8 mouse cellular contexts compared by ENCODE assay signal in genomic region chr15:7397818-7398608, GRCm38 (mm10). TPM values are rescaled to one million over a fixed set of nuclear protein-coding genes. Genes with fewer than 3 reads are reported as not detected.
DNase-seq lines count a peak whose midpoint lies in the region; ATAC-seq and TF ChIP-seq lines count a peak whose summit lies in the region.

Egflam (minus strand) TSS chr15:7398395.

- TF ChIP-seq CTCF in layer of hippocampus, adult 2 months (conservative IDR thresholded peaks at IDR 0.05): no peak
- TF ChIP-seq CTCF in cortical plate, adult 2 months (IDR thresholded peaks at IDR 0.05; ENCODE audit: extremely low read depth, insufficient read depth, low read length): no peak

- no peaks in the 10 kb centered on the region for H3K9me3 ChIP-seq in midbrain, embryonic 14.5 days (ENCODE audit: control insufficient read depth, low read length)

- H3K27me3 ChIP-seq in midbrain, embryonic 14.5 days (ENCODE audit: control insufficient read depth, insufficient read depth, low read length): peaks cover 17% of the 10 kb centered on the region; the same call in 1 of the 2 replicates

- no peaks in the 10 kb centered on the region for H3K4me1 ChIP-seq in cortical plate, adult 2 months (ENCODE audit: control insufficient read depth, insufficient read depth, low read length)
- peaks cover 6% of the 10 kb centered on the region; the same call in 1 of the 2 replicates for H3K4me1 ChIP-seq in midbrain, embryonic 14.5 days (ENCODE audit: control insufficient read depth, insufficient read depth, low read length)

- no peaks in the 10 kb centered on the region for H3K36me3 ChIP-seq in midbrain, embryonic 14.5 days (ENCODE audit: control insufficient read depth, insufficient read depth, low read length)

- H3K4me3 ChIP-seq in layer of hippocampus, adult 2 months: peak within 1 kb of the TSS; percentile 58
- peak within 1 kb of the TSS; percentile 45 for H3K4me3 ChIP-seq in cortical plate, adult 2 months (ENCODE audit: insufficient read depth, low read length)
- peak within 1 kb of the TSS; percentile 55 for H3K4me3 ChIP-seq in midbrain, embryonic 14.5 days (replicated peaks; ENCODE audit: low read depth, low read length)

- WGBS in midbrain, embryonic 14.5 days: under 1% methylated on average over 62 of the region's 62 CpGs

- H3K4me2 ChIP-seq in midbrain, embryonic 14.5 days (ENCODE audit: low read length): peak within 1 kb of the TSS; percentile 99

- TF ChIP-seq POLR2A in cortical plate, adult 2 months (IDR thresholded peaks at IDR 0.05; ENCODE audit: extremely low read depth, insufficient read depth, low read length): no peak

- no peak for DNase-seq in layer of hippocampus, adult 2 months (ENCODE audit: low spot score in 2 of 2)
- DNase-seq in layer of hippocampus, adult 18-20 months (ENCODE audit: low spot score in 2 of 2): no peak
- DNase-seq in gastrocnemius, postnatal 4 days (ENCODE audit: low spot score in 2 of 2): peak in 1 of 2 experiments; percentile 31
- DNase-seq in kidney, postnatal 25 days: peak; percentile 17 to 43
- peak; percentile 65 for DNase-seq in midbrain, embryonic 14.5 days
- peak; percentile 47 to 61 for DNase-seq in urinary bladder, postnatal 4 days (ENCODE audit: low spot score in 2 of 2)

- H3K27ac ChIP-seq in layer of hippocampus, adult 2 months: peak within 1 kb of the TSS; percentile 43
- 0 out of 2 replicates have a peak within 1 kb of the TSS, but pooled peaks have one; percentile 17 for H3K27ac ChIP-seq in cortical plate, adult 2 months (ENCODE audit: insufficient read depth, low read length)
- peak within 1 kb of the TSS; percentile 32; the same call in 1 of the 2 replicates for H3K27ac ChIP-seq in midbrain, embryonic 14.5 days (replicated peaks; ENCODE audit: low read depth, low read length)

- peak within 1 kb of the TSS; percentile 60 for H3K9ac ChIP-seq in midbrain, embryonic 14.5 days (replicated peaks; ENCODE audit: low read length)

- peak; percentile 51 for ATAC-seq in midbrain, embryonic 14.5 days (ENCODE audit: low FRiP score, low TSS enrichment)
- no peak for ATAC-seq in CD4-positive, CD25-positive, alpha-beta regulatory T cell, adult 4 months

RNA-seq across cellular contexts. Expression of gene Egflam, which starts in this region (rescaled TPM):
- total RNA-seq in layer of hippocampus, adult 2 months (2021): 1 to 10 TPM; 2.3 to 2.4 TPM
- total RNA-seq in layer of hippocampus, adult 18-20 months (2021): 1 to 10 TPM; 1.9 to 2.0 TPM
- polyA plus RNA-seq in cortical plate, adult 2 months (2012; rRNA removed): 2.1 and 3.0 TPM in 2 replicates
- 10 to 100 TPM; 18.0 to 26.5 TPM for total RNA-seq in gastrocnemius, postnatal 4 days (2021)
- 1.7 and 8.4 TPM in 2 replicates for polyA plus RNA-seq in midbrain, embryonic 14.5 days (2014; fragmentation: Nextera tagmentation; extraction: Ambion mirVana)
- not detected for polyA plus RNA-seq in CD4-positive, CD25-positive, alpha-beta regulatory T cell, adult 4 months (2017; shearing (Covaris generic))

Comparison
In these comparisons a context has a peak if more than half of its experiments do, and no peak if none do; other contexts are left out.
1. RNA of gene Egflam (total RNA-seq): 18.0 to 26.5 TPM in gastrocnemius, postnatal 4 days; 2.3 to 2.4 TPM in layer of hippocampus, adult 2 months and 1.9 to 2.0 TPM in layer of hippocampus, adult 18-20 months; every median in the first group is over 4 times any median in the second.
2. DNase-seq: peak in kidney, postnatal 25 days (2 of 2), midbrain, embryonic 14.5 days (single experiment) and urinary bladder, postnatal 4 days (2 of 2); none in layer of hippocampus, adult 2 months (0 of 2) and layer of hippocampus, adult 18-20 months (0 of 2).
3. Peak in every context shown above with its lines, with median percentiles within 50 percentile points of each other: H3K27ac ChIP-seq and H3K4me3 ChIP-seq.